Mouse (Mus musculus) testis, adult 2 months (tissue): ENCODE measurements around the gene Casc3. TPM values are rescaled to one million over a fixed set of nuclear protein-coding genes. Genes with fewer than 3 reads are reported as not detected.

Experiments
- H3K27ac ChIP-seq: fragments of 200-500 bp; 2 replicates; pipeline ENCODE4 v1.5.1; 2012; ENCODE audit warnings: low read depth, low read length; ENCODE audit not compliant: control insufficient read depth, insufficient read depth
- H3K27me3 ChIP-seq: fragments of 200-500 bp; 2 replicates; pipeline ENCODE4 v1.6.1; 2012; ENCODE audit warnings: mild to moderate bottlenecking, low read length, moderate library complexity; ENCODE audit not compliant: control insufficient read depth, insufficient read depth
- H3K36me3 ChIP-seq: fragments of 200-500 bp; 2 replicates; pipeline ENCODE4 v1.6.1; 2012; ENCODE audit warnings: mild to moderate bottlenecking, low read length; ENCODE audit not compliant: control insufficient read depth, insufficient read depth
- H3K4me1 ChIP-seq: fragments of 200-500 bp; 2 replicates; pipeline ENCODE4 v1.6.1; 2012; ENCODE audit warnings: low read length; ENCODE audit not compliant: control insufficient read depth, insufficient read depth
- H3K4me3 ChIP-seq: fragments of 200-500 bp; 2 replicates; pipeline ENCODE4 v1.5.1; 2012; ENCODE audit warnings: low read depth, mild to moderate bottlenecking, low read length, moderate library complexity, mixed read lengths; ENCODE audit not compliant: control insufficient read depth
- CTCF ChIP-seq: fragments of 200-500 bp; IDR thresholded peaks from 2 replicates; pipeline ENCODE4 v1.5.1; 2012; ENCODE audit warnings: low read depth, mild to moderate bottlenecking, inconsistent platforms, low read length, moderate library complexity; ENCODE audit not compliant: control insufficient read depth, insufficient read depth, insufficient replicate concordance
- POLR2A ChIP-seq: fragments of 200-500 bp; IDR thresholded peaks from 2 replicates; pipeline ENCODE4 v1.6.1; 2012; ENCODE audit warnings: low read depth, mild to moderate bottlenecking, inconsistent platforms, low read length, moderate library complexity; ENCODE audit not compliant: control insufficient read depth
- polyA plus RNA-seq: library from polyadenylated mRNA; depleted of rRNA; stranded (reverse); fragments of >200 nt; gene quantifications from 2 replicates; pipeline ENCODE4 v1.2.3, GENCODE M21; 2012; rRNA removed

Casc3 gene
- polyA plus RNA-seq, 1 experiment, result 24.9 TPM

GRCm38 (mm10) chr11:98871416-98871815 is 66.7 kb downstream of the Casc3 start:
- H3K36me3 ChIP-seq, result no peaks in the 10 kb centered on the region; the same call in none of the 2 replicates
- no peaks in the 10 kb centered on the region for H3K4me1 ChIP-seq
- H3K27me3 ChIP-seq, result no peaks in the 10 kb centered on the region
- H3K4me3 ChIP-seq, result no peak overlapping the region
- no peak for TF ChIP-seq POLR2A
- no peak for TF ChIP-seq CTCF
- H3K27ac ChIP-seq, result no peak overlapping the region

DNA sequence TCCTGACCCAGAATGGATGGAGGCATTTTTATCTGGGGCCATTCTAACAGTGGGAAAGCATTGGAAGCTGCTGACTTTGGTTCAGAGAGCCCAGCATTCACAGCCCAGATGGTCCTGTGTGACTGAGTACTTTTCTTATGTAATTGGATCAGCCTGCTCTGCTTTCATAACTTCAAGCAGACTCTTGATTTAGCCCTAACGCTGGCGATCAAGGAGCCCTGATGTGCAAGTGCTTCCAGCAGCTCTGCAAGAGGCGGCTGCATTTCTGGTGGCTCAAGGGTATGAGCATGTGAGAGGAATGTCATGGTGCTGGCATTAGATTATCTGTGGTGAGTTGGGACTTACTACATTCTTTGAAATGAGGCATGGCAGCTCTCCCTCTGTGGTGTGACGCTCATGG is 67.3 kb downstream of the Casc3 start:
- Histone ChIP-seq H3K36me3 (no peaks in the 10 kb centered on the region; the same call in none of the 2 replicates), H3K27ac (no peak overlapping the region), H3K4me1 (no peaks in the 10 kb centered on the region), H3K4me3 (no peak overlapping the region), H3K27me3 (no peaks in the 10 kb centered on the region)
- TF ChIP-seq POLR2A (no peak), CTCF (no peak)

GRCm38 (mm10) chr11:98873900-98874299 is 69.2 kb downstream of the Casc3 start:
- TF ChIP-seq CTCF, result no peak
- no peak for TF ChIP-seq POLR2A
- H3K36me3 ChIP-seq, result no peaks in the 10 kb centered on the region; the same call in none of the 2 replicates
- H3K4me1 ChIP-seq, result no peaks in the 10 kb centered on the region

GRCm38 (mm10) chr11:98877001-98877400 is 72.3 kb downstream of the Casc3 start:
- TF ChIP-seq CTCF (no peak), POLR2A (no peak)
- H3K4me1 ChIP-seq, result no peaks in the 10 kb centered on the region
- H3K27me3 ChIP-seq, result no peaks in the 10 kb centered on the region
- no peak overlapping the region for H3K27ac ChIP-seq
- H3K36me3 ChIP-seq, result no peaks in the 10 kb centered on the region; the same call in 1 of the 2 replicates
- no peak overlapping the region for H3K4me3 ChIP-seq

More at GRCm38 (mm10) chr11:98873900-98874299, 69.2 kb downstream of the Casc3 start:
- Histone ChIP-seq H3K27me3 (no peaks in the 10 kb centered on the region), H3K4me3 (no peak overlapping the region), H3K27ac (no peak overlapping the region)

Other genes with a start within 250 kb of the Casc3 start
- gene Ormdl3, start 217.5 kb upstream of the Casc3 start, polyA plus RNA-seq, result 96.2 and 111 TPM in 2 replicates
- gene Lrrc3c, start 206.6 kb upstream of the Casc3 start, polyA plus RNA-seq, result not detected in 2 replicates
- 0.11 and 0.16 TPM in 2 replicates for gene Gm12355, start 179.2 kb upstream of the Casc3 start, polyA plus RNA-seq
- gene Gsdma3, start 178.5 kb upstream of the Casc3 start, polyA plus RNA-seq, result 0.20 TPM in 2 replicates
- 0.28 and 0.42 TPM in 2 replicates for gene Gsdma2, start 158.1 kb upstream of the Casc3 start, polyA plus RNA-seq
- gene Gsdma, start 140.6 kb upstream of the Casc3 start, polyA plus RNA-seq, result 5.5 and 6.7 TPM in 2 replicates
- 70.2 and 78.9 TPM in 2 replicates for gene Psmd3, start 122.4 kb upstream of the Casc3 start, polyA plus RNA-seq
- 0.48 and 0.63 TPM in 2 replicates for gene Csf3, start 103.6 kb upstream of the Casc3 start, polyA plus RNA-seq
- gene Med24, start 75.5 kb upstream of the Casc3 start, polyA plus RNA-seq, result 96.6 and 106 TPM in 2 replicates
- 14.4 and 18.9 TPM in 2 replicates for gene Thra, start 64.3 kb upstream of the Casc3 start, polyA plus RNA-seq
- 34.7 and 38.6 TPM in 2 replicates for gene Nr1d1, start 29.6 kb upstream of the Casc3 start, polyA plus RNA-seq
- gene Msl1, start 9.4 kb upstream of the Casc3 start, polyA plus RNA-seq, result 138 and 143 TPM in 2 replicates
- gene Rapgefl1, start 31.9 kb downstream of the Casc3 start, polyA plus RNA-seq, result 2.2 and 2.7 TPM in 2 replicates
- gene Wipf2, start 58.7 kb downstream of the Casc3 start, polyA plus RNA-seq, result 4.3 and 6.4 TPM in 2 replicates
- gene Cdc6, start 102.9 kb downstream of the Casc3 start, polyA plus RNA-seq, result 2.5 and 2.9 TPM in 2 replicates
- 18.7 and 20.1 TPM in 2 replicates for gene Rara, start 122.9 kb downstream of the Casc3 start, polyA plus RNA-seq
- gene Gjd3, start 178.1 kb downstream of the Casc3 start, polyA plus RNA-seq, result 13.6 and 23.8 TPM in 2 replicates
- 19.4 and 20.4 TPM in 2 replicates for gene Top2a, start 219.3 kb downstream of the Casc3 start, polyA plus RNA-seq
- 19.0 and 21.4 TPM in 2 replicates for gene Igfbp4, start 236.3 kb downstream of the Casc3 start, polyA plus RNA-seq